Mouse (Mus musculus) c-Kit-positive CD71-negative TER-119-negative erythroid progenitor cells, embryonic 14.5 days (primary cell): Measurements from ENCODE around the gene Tmem151b.

Experiments used
- DNase-seq: peaks from one replicate; pipeline ENCODE4 v3.0.0-alpha.2; 2013; ENCODE audit warnings: low read depth

Gene Tmem151b

GRCm38 (mm10) chr17:45549617-45550181, at the start of gene Tmem151b:
Tmem151b (minus strand) TSS chr17:45549677.
- DNase-seq: no peak

GRCm38 (mm10) chr17:45598891-45599290, 49.4 kb upstream of the Tmem151b start:
- DNase-seq: no peak

- DNase-seq: no peak
These were observed 48.9 kb upstream of the Tmem151b start for GRCm38 (mm10) chr17:45598376-45598775.

GRCm38 (mm10) chr17:45597787-45598186, 48.3 kb upstream of the Tmem151b start:
- DNase-seq: no peak

- DNase-seq: no peak
These were observed 47.3 kb upstream of the Tmem151b start for GRCm38 (mm10) chr17:45596631-45597396.

- DNase-seq: no peak
These were observed 46.4 kb upstream of the Tmem151b start for GRCm38 (mm10) chr17:45595736-45596390.

GRCm38 (mm10) chr17:45594881-45595735, 45.6 kb upstream of the Tmem151b start:
- no peak for DNase-seq

- no peak for DNase-seq
These were observed 44.7 kb upstream of the Tmem151b start for GRCm38 (mm10) chr17:45594195-45594594.

GRCm38 (mm10) chr17:45593479-45593878, 44.0 kb upstream of the Tmem151b start:
- no peak for DNase-seq

- DNase-seq: no peak
These were observed 43.3 kb upstream of the Tmem151b start for GRCm38 (mm10) chr17:45592606-45593431.

- no peak for DNase-seq
These were observed 42.5 kb upstream of the Tmem151b start for GRCm38 (mm10) chr17:45591701-45592605.

- no peak for DNase-seq
These were observed 40.9 kb upstream of the Tmem151b start for GRCm38 (mm10) chr17:45590410-45590809.

- no peak for DNase-seq
These were observed 40.4 kb upstream of the Tmem151b start for GRCm38 (mm10) chr17:45589844-45590243.

GRCm38 (mm10) chr17:45589236-45589635, 39.8 kb upstream of the Tmem151b start:
- no peak for DNase-seq

- DNase-seq: no peak
These were observed 38.9 kb upstream of the Tmem151b start for GRCm38 (mm10) chr17:45588370-45588769.

GRCm38 (mm10) chr17:45586449-45586837, 37.0 kb upstream of the Tmem151b start:
- no peak for DNase-seq

GRCm38 (mm10) chr17:45585725-45586448, 36.4 kb upstream of the Tmem151b start:
- DNase-seq: no peak

GRCm38 (mm10) chr17:45584939-45585678, 35.6 kb upstream of the Tmem151b start:
- DNase-seq: no peak
